Mouse (Mus musculus) thymus, adult 2 months (tissue): ENCODE results near the gene Sec14l5.

Experiments used
- CTCF ChIP-seq: fragments of 200-500 bp; IDR thresholded peaks from 2 replicates; pipeline ENCODE4 v1.5.1; 2012; ENCODE audit warnings: mild to moderate bottlenecking, control low read depth, low read length, moderate library complexity, borderline replicate concordance; ENCODE audit not compliant: control insufficient read depth, poor library complexity, insufficient read depth; ENCODE audit errors: extremely low read depth
- POLR2A ChIP-seq: fragments of 200-500 bp; IDR thresholded peaks from 2 replicates; pipeline ENCODE4 v1.6.1; 2012; ENCODE audit warnings: mild to moderate bottlenecking, low read length, control low read depth, moderate library complexity; ENCODE audit not compliant: control insufficient read depth, poor library complexity, insufficient read depth; ENCODE audit errors: extremely low read depth

GRCm38 (mm10) chr16:5130196-5130595 is 16.7 kb upstream of the Sec14l5 start:
- no peak for TF ChIP-seq POLR2A
- TF ChIP-seq CTCF = no peak
